Mouse (Mus musculus): ENCODE measurements around the gene 9530077C05Rik.

DNA sequence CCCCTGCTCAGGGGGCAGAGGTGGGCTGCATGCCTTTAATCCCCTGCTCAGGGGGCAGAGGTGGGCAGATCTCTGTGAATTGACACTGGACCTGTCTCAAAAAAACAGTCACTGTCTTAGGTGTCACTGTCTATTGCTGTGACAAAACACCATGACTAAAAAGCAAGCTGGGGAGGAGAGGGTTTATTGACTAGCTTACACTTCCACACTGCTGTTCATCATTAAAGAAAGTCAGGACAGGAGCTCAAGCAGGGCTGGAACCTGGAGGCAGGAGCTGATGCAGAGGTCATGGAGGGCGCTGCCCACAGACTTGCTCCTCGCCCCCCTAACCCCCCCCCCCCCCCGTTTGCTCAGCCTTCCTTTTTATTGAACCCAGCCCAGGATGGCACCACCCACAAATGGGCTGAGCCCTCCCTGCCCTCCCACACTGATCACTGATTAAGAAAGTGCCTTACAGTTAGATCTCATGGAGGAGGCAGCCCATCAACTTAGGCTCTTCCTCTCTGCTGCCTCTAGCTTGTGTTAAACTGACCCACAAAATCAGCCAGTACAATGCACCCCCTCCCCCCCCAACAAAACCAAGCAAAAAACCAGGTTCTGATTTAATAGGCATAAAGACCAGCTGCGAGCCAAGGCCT lies 16.8 kb downstream of the 9530077C05Rik start:
- TF ChIP-seq CTCF (IDR thresholded peaks at IDR 0.05; ENCODE audit: extremely low read depth, insufficient read length, insufficient replicate concordance, low read depth, low read length): no peak
- no peak for TF ChIP-seq POLR2A (IDR thresholded peaks at IDR 0.05; ENCODE audit: low read depth, low read length)
